Mouse (Mus musculus) CH12.LX (cell line): ENCODE measurements around the gene Ankrd39. TPM values are rescaled to one million over a fixed set of nuclear protein-coding genes. Genes with fewer than 3 reads are reported as not detected.
A peak's percentile ranks its signal among the peaks of the same experiment; 100 is the strongest.

Experiments used
- DNase-seq: peaks from one replicate; pipeline ENCODE4 v3.0.0-alpha.2; 2013; ENCODE audit errors: extremely low read depth
- H3K27ac ChIP-seq: 2 replicates; pipeline ENCODE4 v1.5.1; 2012; ENCODE audit warnings: low read depth, mild to moderate bottlenecking, control low read depth, moderate library complexity; ENCODE audit not compliant: insufficient read depth
- H3K27me3 ChIP-seq: replicated peaks from 2 replicates; pipeline ENCODE3; 2012; ENCODE audit warnings: inconsistent platforms
- H3K36me3 ChIP-seq, 2 experiments: replicated peaks in 1 of 2; 2 replicates each; pipeline versions ENCODE3 to v1.6.1; 2012; ENCODE audit warnings: inconsistent platforms in 1 of 2, low read length in 1 of 2, mild to moderate bottlenecking in 1 of 2, mixed read lengths in 1 of 2, moderate library complexity in 1 of 2; ENCODE audit not compliant: control insufficient read depth in 1 of 2, insufficient read depth in 1 of 2
- H3K4me1 ChIP-seq, 2 experiments: 2 replicates each; pipeline ENCODE4 v1.6.1; 2012; ENCODE audit warnings: inconsistent platforms in 1 of 2, moderate library complexity in 1 of 2; ENCODE audit not compliant: insufficient read depth in 2 of 2, control insufficient read depth in 1 of 2
- H3K4me2 ChIP-seq: 2 replicates; pipeline ENCODE4 v1.6.1; 2012; ENCODE audit warnings: low read depth, mild to moderate bottlenecking, control low read depth; ENCODE audit not compliant: poor library complexity, insufficient read depth, severe bottlenecking
- H3K4me3 ChIP-seq, 3 experiments: fragments of 150-350 bp in 1 of 3; sonication (generic) in 1 of 3; replicated peaks in 1 of 3; 2 replicates each; pipeline versions ENCODE3 to v1.5.1; 2011 to 2012; ENCODE audit warnings: low read depth in 2 of 3, low read length in 2 of 3, mild to moderate bottlenecking in 2 of 3, moderate library complexity in 2 of 3, control low read depth in 1 of 3, improper control_type of control experiment in 1 of 3, inconsistent platforms in 1 of 3, mixed read lengths in 1 of 3; ENCODE audit not compliant: poor library complexity in 1 of 3
- H3K79me2 ChIP-seq: replicated peaks from 2 replicates; pipeline ENCODE4 v1.6.1; 2012; ENCODE audit warnings: mild to moderate bottlenecking, moderate library complexity; ENCODE audit not compliant: control insufficient read depth, poor library complexity, insufficient read depth, severe bottlenecking; ENCODE audit errors: extremely low read depth
- H3K9ac ChIP-seq: 2 replicates; pipeline ENCODE4 v1.6.1; 2012; ENCODE audit warnings: low read depth, mild to moderate bottlenecking, control low read depth, moderate library complexity; ENCODE audit not compliant: insufficient read depth
- H3K9me3 ChIP-seq: replicated peaks from 2 replicates; pipeline ENCODE3; 2012; ENCODE audit warnings: low read length, inconsistent platforms, mixed read lengths
- BHLHE40 ChIP-seq: IDR thresholded peaks from 2 replicates; pipeline ENCODE4 v1.6.1; 2011; ENCODE audit warnings: mild to moderate bottlenecking, low read depth, low read length, improper control_type of control experiment
- CHD1 ChIP-seq: IDR thresholded peaks from 2 replicates; pipeline ENCODE4 v1.6.1; 2012; ENCODE audit warnings: low read depth, low read length, improper control_type of control experiment, inconsistent platforms
- CHD2 ChIP-seq: IDR thresholded peaks from 2 replicates; pipeline ENCODE4 v1.6.1; 2011; ENCODE audit warnings: low read length, improper control_type of control experiment
- E2F4 ChIP-seq: IDR thresholded peaks from 2 replicates; pipeline ENCODE4 v1.6.1; 2011; ENCODE audit warnings: low read depth, low read length, improper control_type of control experiment; ENCODE audit not compliant: insufficient replicate concordance
- ELF1 ChIP-seq: IDR thresholded peaks from 2 replicates; pipeline ENCODE4 v1.6.1; 2014; ENCODE audit warnings: low read depth, mild to moderate bottlenecking, inconsistent platforms, low read length, improper control_type of control experiment
- EP300 ChIP-seq: IDR thresholded peaks from 2 replicates; pipeline ENCODE4 v1.6.1; 2011; ENCODE audit warnings: low read length, improper control_type of control experiment
- ETS1 ChIP-seq: conservative IDR thresholded peaks from 2 replicates; pipeline ENCODE4 v1.6.1; 2012; ENCODE audit warnings: low read depth, mild to moderate bottlenecking, inconsistent platforms, low read length, improper control_type of control experiment, moderate library complexity
- HCFC1 ChIP-seq: IDR thresholded peaks from 2 replicates; pipeline ENCODE4 v1.6.1; 2012; ENCODE audit warnings: low read depth, mild to moderate bottlenecking, inconsistent platforms, low read length, improper control_type of control experiment
- IRF4 ChIP-seq: IDR thresholded peaks from 2 replicates; pipeline ENCODE4 v1.6.1; 2014; ENCODE audit warnings: low read depth, mild to moderate bottlenecking, inconsistent platforms, low read length, improper control_type of control experiment
- JUN ChIP-seq: IDR thresholded peaks from 2 replicates; pipeline ENCODE4 v1.6.1; 2011; ENCODE audit warnings: low read depth, mild to moderate bottlenecking, low read length, improper control_type of control experiment, moderate library complexity; ENCODE audit not compliant: insufficient read depth
- KAT2A ChIP-seq: IDR thresholded peaks from 2 replicates; pipeline ENCODE4 v1.6.1; 2012; ENCODE audit warnings: low read length, improper control_type of control experiment, inconsistent platforms; ENCODE audit not compliant: insufficient replicate concordance
- MEF2A ChIP-seq: IDR thresholded peaks from 2 replicates; pipeline ENCODE4 v1.6.1; 2014; ENCODE audit warnings: low read depth, mild to moderate bottlenecking, inconsistent platforms, low read length, improper control_type of control experiment, borderline replicate concordance
- MYC ChIP-seq: IDR thresholded peaks from 2 replicates; pipeline ENCODE4 v1.6.1; 2011; ENCODE audit warnings: low read depth, mild to moderate bottlenecking, improper control_type of control experiment, low read length
- NELFE ChIP-seq: IDR thresholded peaks from 2 replicates; pipeline ENCODE4 v1.6.1; 2011; ENCODE audit warnings: low read depth, low read length, improper control_type of control experiment
- PAX5 ChIP-seq: IDR thresholded peaks from 2 replicates; pipeline ENCODE4 v1.6.1; 2012; ENCODE audit warnings: low read length, inconsistent platforms, mixed read lengths
- POLR2A ChIP-seq: IDR thresholded peaks from 2 replicates; pipeline ENCODE4 v1.6.1; 2011; ENCODE audit warnings: low read depth, mild to moderate bottlenecking, improper control_type of control experiment, low read length
- POLR2AphosphoS2 ChIP-seq: IDR thresholded peaks from 2 replicates; pipeline ENCODE4 v1.6.1; 2011; ENCODE audit warnings: low read depth, low read length, improper control_type of control experiment
- SIN3A ChIP-seq: IDR thresholded peaks from 2 replicates; pipeline ENCODE4 v1.6.1; 2012; ENCODE audit warnings: low read length, improper control_type of control experiment, inconsistent platforms
- USF1 ChIP-seq: IDR thresholded peaks from 2 replicates; pipeline ENCODE4 v1.6.1; 2014; ENCODE audit warnings: low read depth, mild to moderate bottlenecking, inconsistent platforms, low read length, improper control_type of control experiment
- ZMIZ1 ChIP-seq: IDR thresholded peaks from 2 replicates; pipeline ENCODE4 v1.6.1; 2012; ENCODE audit warnings: low read depth, mild to moderate bottlenecking, inconsistent platforms, low read length, improper control_type of control experiment
- dilution Hi-C: fragments of 300-500 bp; cut with MboI; formaldehyde crosslinking; loops from 2 replicates; pipeline ENCODE4 v1.14.3; 2020; ENCODE audit warnings: low sequenced_read_pairs; ENCODE audit not compliant: extremely low pct_unique_long_range_greater_than_20kb, extremely low pct_ligation_motif_present
- in situ Hi-C: fragments of 300-500 bp; cut with MboI; formaldehyde crosslinking; loops from 3 replicates; pipeline ENCODE4 v1.14.3; 2019; ENCODE audit warnings: low sequenced_read_pairs, low pct_ligation_motif_present, low pct_unique_long_range_greater_than_20kb, mixed read lengths
- polyA plus RNA-seq: library from polyadenylated mRNA; unstranded; fragments of >175 nt; gene quantifications from 2 replicates; pipeline ENCODE4 v1.2.1, GENCODE M21; 2012; ENCODE audit warnings: low read depth; ENCODE audit not compliant: insufficient read length
- total RNA-seq, 2 experiments: library from RNA; depleted of rRNA; stranded (reverse); fragments of 300-350 nt in 1 of 2; fragments of >200 nt in 1 of 2; gene quantifications; 2 replicates each; pipeline ENCODE4 v1.2.3; 2012 to 2014

The Ankrd39 gene
- total and polyA plus RNA-seq, 3 experiments, result 4.3 to 14.8 (median 11.6) TPM

DNA sequence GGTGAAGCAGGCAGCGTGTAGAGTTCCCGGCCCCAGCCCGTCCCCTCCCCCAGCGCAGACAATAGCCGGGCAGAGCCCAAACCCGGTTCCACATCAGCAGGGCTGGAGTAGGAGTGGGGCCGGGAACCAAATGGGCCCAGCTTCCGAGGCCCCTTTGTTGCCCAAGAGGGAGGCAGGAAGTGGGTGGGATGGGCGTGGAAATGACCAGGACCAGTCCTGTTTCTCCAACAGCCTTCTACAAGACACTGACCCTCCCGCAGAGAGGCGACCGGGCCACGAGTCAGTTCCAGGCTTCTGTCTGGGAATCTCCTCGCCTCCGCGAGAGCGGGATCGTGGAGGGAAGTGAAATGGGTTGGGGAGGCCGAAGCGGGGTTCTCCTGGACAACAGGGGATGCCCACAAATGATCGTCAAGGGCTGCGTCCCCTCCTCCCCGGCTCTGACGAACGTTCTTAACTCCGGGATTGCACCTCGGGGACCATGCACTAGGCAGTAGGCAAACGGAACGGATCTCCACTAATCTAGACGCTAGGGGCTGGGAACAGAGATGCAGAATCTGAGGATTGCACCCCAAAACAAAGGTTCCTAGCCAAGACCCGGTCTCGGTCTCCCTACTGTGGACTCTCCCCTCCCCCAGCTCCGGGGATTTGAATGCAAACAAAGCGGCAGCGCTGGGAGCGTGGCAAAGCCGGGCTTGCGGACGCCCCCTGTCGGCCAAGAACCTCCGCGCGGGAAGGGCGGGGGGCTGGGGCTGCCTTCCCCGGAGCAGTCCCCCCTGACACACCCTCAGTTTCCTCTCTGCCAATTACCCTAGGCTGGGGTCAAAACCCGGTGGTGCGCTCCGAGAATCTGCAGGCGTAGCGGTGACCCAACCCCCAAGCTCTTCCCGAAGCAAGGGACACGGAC, 9.6 kb upstream of the Ankrd39 start (continued):
- TF ChIP-seq EP300 (peak; percentile 33; the same call in 1 of the 2 replicates), MYC (peak; percentile 51; the same call in 1 of the 2 replicates), SIN3A (no peak; the same call in none of the 2 replicates), ETS1 (peak; percentile 39), PAX5 (no peak), POLR2A (no peak; the same call in 1 of the 2 replicates), USF1 (no peak), POLR2AphosphoS2 (no peak), BHLHE40 (0 out of 2 replicates have a peak, but pooled peaks have one; percentile 35), CHD1 (0 out of 2 replicates have a peak, but pooled peaks have one; percentile 49), ZMIZ1 (peak; percentile 33; the same call in 1 of the 2 replicates), ELF1 (peak; percentile 47), MEF2A (peak; percentile 54; the same call in 1 of the 2 replicates), IRF4 (peak; percentile 71; the same call in 1 of the 2 replicates), JUN (no peak), KAT2A (0 out of 2 replicates have a peak, but pooled peaks have one; percentile 44), E2F4 (peak; percentile 55; the same call in 1 of the 2 replicates)

DNA sequence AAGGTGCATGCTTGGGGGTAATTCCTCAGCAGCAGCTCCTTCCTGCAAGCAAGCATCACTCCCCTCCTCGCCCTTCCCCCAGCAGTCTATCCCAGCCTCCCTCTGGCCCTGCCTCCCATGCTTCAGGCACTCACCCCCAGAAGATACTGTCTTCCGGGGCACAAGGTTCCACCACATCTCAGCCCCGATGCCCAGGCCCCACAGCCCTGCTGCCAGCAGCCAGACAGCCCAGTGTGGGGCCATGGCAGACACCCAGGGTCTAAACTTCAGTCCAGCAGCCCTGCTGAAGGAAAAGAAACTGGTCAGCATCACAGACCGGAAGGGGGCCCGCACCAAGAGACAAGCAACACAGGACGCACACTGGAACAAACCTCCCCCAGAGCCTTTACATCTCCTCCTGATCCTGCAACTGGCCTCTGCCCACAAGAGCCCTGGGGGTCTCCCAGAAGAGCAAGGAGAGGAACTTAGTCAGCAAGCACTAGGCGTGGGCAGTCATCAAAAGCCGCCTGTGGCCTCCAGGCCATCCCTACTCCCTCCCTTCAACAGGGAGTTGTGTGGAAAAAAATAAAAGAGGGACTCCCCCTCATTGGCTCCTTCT, 8.7 kb upstream of the Ankrd39 start:
- TF ChIP-seq HCFC1, result no peak
- 0 out of 2 replicates have a peak, but pooled peaks have one; percentile 1 for TF ChIP-seq CHD2
- no peak for TF ChIP-seq NELFE
- 0 out of 2 replicates have a peak, but pooled peaks have one; percentile 38 for TF ChIP-seq ELF1
- DNase-seq, result peak; percentile 40
- Histone ChIP-seq H3K4me1 (peaks cover 14 to 41% of the 10 kb centered on the region in 2 experiments), H3K27me3 (peaks cover 36% of the 10 kb centered on the region), H3K4me3 (peak overlapping the region; percentile 58 to 77 (median 71)), H3K4me2 (peak overlapping the region; percentile 97), H3K9me3 (no peaks in the 10 kb centered on the region), H3K79me2 (no peaks in the 10 kb centered on the region), H3K36me3 (peaks cover 15 to 23% of the 10 kb centered on the region in 2 experiments), H3K9ac (peak overlapping the region; percentile 60), H3K27ac (peak overlapping the region; percentile 32; the same call in 1 of the 2 replicates)
- dilution Hi-C loops, result no loop called here
- in situ Hi-C loops, result loop anchor here (5.0 kb wide), 1 partner anchor 76 kb away; no protein-coding TSS in a partner anchor
